Mouse (Mus musculus): ENCODE results near the gene Atp8b5. TPM values are rescaled to one million over a fixed set of nuclear protein-coding genes. Genes with fewer than 3 reads are reported as not detected.

Gene Atp8b5
- total RNA-seq, 2 experiments from 2014 or later: 0.15 to 0.34 TPM

- DNase-seq (ENCODE audit: extremely low spot score in 1 of 2, low spot score in 2 of 2): peak in 1 of 2 experiments; percentile 27
- intact Hi-C loops (cut with DNase I): loop anchor here (5.0 kb wide), 3 partner anchors 39 to 374 kb away; partner anchors contain the start of genes Atp8b5, Fam214b and Rusc2
These were observed 154.8 kb downstream of the Atp8b5 start for GRCm38 (mm10) chr4:43421632-43422240.

Other genes with a start within 250 kb of the Atp8b5 start
- gene Pigo, start 241.3 kb upstream of the Atp8b5 start, total RNA-seq (2021): 10 to 100 TPM; 24.3 to 32.6 TPM
- 100 to 1,000 TPM; 102 to 114 TPM for gene Stoml2, start 235.4 kb upstream of the Atp8b5 start, total RNA-seq (2021)
- 10 to 100 TPM; 38.1 to 39.5 TPM for gene Fam214b, start 220.9 kb upstream of the Atp8b5 start, total RNA-seq (2021)
- 10 to 100 TPM; 61.0 to 65.4 TPM for gene Unc13b, start 208.2 kb upstream of the Atp8b5 start, total RNA-seq (2021)
- 100 to 1,000 TPM; 151 to 154 TPM for gene Rusc2, start 114.8 kb downstream of the Atp8b5 start, total RNA-seq (2021)
- under 1 TPM in 1 of 2 experiments, not detected in 1; 0.30 TPM for gene Fam166b, start 162.0 kb downstream of the Atp8b5 start, total RNA-seq (2021)
- 10 to 100 TPM; 71.7 to 74.2 TPM for gene Tesk1, start 174.8 kb downstream of the Atp8b5 start, total RNA-seq (2021)
- 1 to 10 TPM in 1 of 2 experiments, not detected in 1; 1.2 TPM for gene Cd72, start 187.5 kb downstream of the Atp8b5 start, total RNA-seq (2021)
- not detected for gene Sit1, start 216.6 kb downstream of the Atp8b5 start, total RNA-seq (2021)
- 10 to 100 TPM; 31.1 to 32.5 TPM for gene Ccdc107, start 225.7 kb downstream of the Atp8b5 start, total RNA-seq (2021)
- gene Arhgef39, start 232.5 kb downstream of the Atp8b5 start, total RNA-seq (2021): 1 to 10 TPM; 1.1 to 1.4 TPM
- under 1 TPM in 1 of 2 experiments, not detected in 1; 0.45 TPM for gene Car9, start 239.8 kb downstream of the Atp8b5 start, total RNA-seq (2021)

Measured in left cerebral cortex, postnatal 10 days (tissue).